Mouse (Mus musculus) CD4-positive helper T cell, adult 2 months (primary cell): ENCODE measurements around the gene Capn3.

ENCODE experiments used
- DNase-seq: peaks from one replicate; pipeline ENCODE4 v3.0.0-alpha.2; 2012; ENCODE audit warnings: low read depth, missing footprints, low spot score

Capn3 gene

DNA sequence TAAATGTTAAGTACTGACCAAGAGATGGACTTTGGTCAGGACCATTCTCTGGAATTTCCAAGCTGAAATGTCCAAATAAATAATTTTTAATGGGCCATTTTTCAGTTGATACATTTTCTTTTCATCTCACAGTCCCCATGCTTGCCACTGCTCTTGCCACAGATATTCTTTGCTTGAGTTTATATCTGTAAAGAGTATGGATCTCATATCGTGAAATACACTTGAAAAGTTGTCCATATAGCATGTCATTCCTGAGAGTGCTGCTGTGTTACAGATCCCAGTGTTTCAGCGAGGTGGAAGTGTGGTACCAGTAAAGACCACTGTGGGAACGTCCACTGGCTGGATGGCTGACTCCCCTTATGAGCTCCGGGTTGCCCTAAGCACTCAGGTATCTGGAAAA lies at the start of gene Capn3:
TSS of gene Capn3 (plus strand) at position 301 of the 400 bp plus-strand sequence.
- DNase-seq = no peak

DNA sequence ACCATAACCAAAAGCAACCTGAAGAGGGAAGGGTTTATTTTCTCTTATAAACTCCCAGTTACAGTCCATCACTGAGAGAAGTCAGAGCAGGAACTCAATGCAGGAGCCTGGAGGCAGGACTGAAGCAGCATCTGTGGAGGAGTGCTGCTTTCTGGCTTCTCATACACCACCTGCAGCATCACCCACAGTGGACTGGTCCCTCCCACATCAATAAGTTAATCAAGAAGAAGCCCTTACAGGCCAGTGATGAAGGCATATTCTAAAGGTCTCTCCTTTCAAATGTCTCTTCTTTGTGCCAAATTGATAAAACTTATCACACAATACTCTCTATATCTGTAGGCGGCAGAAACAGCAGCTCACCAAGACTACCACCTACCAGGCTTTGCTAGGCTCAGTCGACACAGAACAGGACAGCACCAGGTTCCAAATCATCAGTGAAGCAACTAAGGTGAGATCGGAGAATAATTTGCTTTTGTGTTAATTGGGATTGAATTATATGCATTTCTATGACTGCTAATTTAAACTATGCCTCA lies 44.7 kb upstream of the Capn3 start:
- DNase-seq = no peak

DNA sequence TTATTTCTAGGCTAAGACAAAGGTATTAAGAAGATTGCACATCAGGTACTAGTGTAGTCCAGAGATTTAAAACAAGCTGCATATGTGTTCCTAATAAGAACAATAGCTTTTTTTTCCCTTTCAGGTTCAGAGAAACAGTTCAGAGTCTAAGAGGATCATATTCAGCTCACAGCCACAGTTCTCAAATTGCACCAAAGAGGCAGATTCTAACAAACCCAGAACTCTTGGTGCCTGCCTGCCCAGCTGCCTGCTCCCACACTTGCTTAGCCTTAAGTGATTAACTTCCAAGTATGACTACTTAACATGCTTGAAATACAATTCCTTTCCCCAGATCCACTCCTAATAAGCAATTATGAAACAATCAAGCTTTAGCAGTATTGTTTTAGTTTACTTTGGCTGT lies 41.7 kb upstream of the Capn3 start:
- no peak for DNase-seq

DNA sequence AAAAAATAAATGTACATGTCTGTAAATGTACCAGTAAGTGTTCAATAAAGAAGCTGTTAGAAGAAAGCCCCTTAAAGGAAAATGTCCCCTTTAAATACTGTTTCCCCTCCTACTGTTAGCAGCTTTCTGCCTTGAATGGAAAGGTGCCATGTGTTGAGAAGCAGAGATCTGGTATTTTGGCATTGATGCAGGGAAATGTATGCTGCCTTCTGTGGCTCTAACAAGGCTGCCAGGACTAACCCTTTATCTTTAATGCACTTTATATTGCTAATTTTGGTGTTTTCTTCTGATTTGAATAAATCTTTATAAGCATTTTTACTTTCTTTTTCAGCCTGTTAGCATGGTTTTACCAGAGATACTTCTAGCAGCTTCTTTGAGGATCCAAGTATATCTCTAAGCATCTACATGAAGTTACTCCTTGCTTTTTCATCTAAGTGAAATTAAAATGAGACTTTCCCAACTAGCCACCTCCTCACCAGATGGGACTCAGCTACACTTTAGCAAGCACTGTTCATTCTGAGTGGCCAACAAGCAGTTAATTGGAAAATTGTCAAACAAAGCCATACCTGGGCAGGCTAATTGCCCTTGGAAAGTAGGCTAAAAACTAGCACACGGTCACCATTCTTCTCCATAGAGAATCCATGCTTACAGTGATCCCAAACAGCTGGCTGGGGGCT lies 40.9 kb upstream of the Capn3 start:
- no peak for DNase-seq

DNA sequence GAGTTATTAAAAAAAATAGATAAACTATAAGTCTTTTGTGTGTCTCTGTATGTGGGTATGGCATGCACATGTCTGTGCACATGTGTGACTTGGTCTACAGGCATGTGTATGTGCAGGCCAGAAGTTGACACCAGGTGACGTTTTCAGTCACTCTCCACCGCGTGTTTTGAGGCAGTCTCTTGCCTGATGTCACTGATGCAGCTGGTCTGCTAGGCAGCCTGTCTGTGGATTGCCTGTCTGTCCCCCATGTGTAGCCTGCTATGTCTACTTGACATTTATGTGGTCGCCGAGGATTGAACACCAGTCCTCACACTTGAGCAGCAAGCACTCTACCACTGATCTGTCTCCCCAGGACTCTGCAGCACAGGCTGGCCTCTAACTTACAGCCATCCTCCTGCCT lies 31.4 kb upstream of the Capn3 start:
- DNase-seq = no peak

DNA sequence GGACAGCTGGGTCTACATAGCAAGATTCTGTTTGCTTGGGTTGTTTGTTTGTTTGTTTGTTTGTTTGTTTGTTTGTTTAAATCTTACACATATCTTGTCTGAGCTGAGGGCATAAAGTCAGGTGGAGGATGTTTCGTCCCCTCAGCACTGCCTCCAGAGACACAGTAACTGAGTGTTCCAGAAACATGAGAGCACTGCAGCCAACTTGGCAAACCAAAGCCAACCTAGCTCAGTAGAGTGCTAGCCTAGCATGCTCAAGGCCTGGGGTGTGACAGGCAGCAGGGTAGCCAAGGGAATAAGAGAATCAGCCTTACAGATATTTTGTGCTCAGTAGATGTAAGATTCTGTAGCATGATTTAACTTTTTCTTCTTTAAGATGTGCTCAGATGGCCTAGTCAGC lies 11.3 kb upstream of the Capn3 start:
- no peak for DNase-seq

DNA sequence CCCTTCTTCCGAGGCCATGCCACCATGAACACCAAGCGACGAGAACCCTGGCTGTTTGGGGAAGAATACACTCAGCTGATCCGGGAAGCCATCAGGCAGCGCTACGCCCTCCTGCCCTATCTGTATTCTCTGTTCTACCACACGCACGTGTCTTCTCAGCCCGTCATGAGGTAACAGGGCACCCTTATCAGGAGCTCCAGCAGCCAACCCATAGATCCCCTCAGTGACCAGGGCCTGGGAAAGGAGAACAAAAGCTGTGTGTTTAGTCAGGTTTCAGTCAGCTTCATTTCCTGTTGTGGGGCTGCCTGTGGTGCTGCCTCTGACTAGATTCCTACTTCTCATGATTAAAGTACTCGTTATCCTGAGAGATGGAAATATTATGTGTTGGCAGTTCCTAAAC lies 9.4 kb upstream of the Capn3 start:
- DNase-seq = no peak

DNA sequence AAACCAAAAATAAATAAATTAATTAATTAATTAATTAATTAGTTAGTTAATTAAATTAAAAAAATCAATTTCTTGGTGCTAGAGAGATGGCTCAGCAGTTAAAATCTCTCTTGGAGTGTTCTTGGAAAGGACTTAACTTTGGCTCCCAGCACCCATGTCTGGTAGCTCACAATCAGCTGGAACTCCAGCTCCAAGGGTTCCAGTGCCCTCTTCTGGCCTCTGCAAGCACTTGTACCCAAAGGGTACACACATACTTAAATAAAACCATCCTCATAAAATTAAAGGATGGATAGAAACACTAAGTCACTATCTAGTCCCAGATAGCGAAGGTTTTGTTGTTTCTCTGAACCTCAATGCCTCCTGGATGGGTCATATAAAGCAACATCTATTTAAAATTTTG lies 8.5 kb upstream of the Capn3 start:
- peak; percentile 4 for DNase-seq

DNA sequence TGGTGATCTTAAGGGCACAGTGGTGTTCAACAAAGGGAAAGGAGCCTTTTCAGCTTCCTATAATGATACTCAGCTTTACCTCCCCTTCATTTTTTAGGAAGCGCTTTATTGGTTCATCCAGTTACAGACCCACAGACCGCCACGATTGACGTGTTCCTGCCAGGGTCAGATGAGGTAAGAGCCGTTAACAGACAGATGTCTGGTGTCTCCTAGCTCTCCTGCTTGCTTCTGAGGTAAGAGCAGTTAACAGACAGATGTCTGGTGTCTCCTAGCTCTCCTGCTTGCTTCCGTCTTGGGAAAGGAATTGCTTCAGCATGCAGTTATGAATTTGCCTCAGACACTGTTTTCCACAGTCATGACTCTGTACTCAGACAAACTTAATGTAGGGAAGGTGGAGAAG lies 5.1 kb upstream of the Capn3 start:
- no peak for DNase-seq

DNA sequence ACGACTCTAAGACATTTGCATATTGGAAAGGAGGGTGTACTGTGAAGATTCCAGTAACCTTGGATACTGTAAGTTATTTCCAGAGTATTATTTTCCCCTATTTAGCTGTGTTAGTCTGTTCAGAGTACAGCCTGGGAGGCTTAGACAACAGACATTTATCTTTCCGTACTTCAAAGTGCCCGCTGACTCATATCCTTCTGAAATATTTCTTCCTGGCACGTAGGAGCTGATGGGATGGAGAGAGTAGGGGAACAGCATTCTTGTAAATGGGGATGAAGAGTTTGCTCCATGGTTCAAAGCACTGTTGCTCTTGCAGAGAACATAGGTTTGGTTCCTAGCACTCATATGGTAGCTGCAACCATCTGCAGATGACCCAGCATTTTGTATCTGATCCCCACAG lies 3.2 kb upstream of the Capn3 start:
- DNase-seq = no peak

DNA sequence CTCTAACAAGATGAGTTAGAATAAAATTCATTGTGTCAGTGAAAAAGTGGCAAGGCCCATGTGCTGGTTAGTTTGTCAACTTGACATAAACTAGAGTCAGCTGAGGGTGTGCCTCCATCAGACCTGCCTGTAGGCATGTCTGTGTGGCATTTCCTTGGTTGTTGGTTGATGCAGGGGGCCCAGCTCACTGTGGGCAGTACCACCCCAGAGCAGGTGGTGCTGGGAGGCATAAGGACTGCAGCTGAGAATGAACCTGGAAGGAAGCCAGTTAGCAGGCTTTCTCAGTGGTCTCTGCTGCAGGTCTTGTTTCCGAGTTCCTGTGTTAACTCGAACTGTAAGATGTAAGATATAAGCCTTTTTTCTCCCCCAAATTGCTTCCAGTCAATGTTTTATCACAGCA lies 832 bp upstream of the Capn3 start:
- no peak for DNase-seq

DNA sequence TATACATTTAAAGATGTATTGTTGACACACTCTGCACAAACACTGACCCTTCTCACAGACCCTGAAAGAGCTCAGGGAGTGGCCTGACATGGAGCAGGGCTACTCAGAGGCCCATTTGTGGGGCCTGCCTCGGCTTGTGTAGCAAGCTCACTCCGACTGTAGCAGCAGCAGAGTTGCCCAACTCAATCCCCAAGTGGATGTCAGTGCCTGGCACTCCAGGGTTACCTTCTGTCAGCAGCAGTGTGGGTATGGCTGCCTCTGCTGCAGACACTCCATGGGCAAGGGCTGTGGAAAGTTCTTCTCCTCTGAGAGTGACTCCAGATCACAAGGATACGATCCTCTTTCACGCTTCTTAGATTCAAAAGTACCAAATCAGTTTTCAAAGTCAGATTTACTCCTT lies 4.4 kb downstream of the Capn3 start:
- DNase-seq = no peak

DNA sequence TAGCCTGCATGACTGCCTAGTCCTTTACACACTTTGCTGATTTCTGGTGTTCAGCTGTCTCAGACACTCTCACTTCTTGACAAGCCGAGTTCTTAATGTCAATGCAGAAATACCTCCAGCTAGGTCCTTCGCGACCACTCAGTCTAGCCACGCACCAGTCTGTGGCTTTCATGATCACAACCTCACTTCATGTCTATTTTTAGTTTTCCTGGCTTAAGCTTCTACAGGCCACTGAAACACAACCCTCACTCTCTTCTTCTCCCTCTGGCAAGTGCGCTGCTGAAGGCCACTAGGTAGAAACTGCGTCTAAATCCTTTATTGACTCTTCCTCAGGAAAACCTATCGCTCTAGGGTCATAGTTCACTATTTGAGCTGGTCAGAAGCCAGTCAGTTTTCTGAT lies 7.5 kb downstream of the Capn3 start:
- no peak for DNase-seq

DNA sequence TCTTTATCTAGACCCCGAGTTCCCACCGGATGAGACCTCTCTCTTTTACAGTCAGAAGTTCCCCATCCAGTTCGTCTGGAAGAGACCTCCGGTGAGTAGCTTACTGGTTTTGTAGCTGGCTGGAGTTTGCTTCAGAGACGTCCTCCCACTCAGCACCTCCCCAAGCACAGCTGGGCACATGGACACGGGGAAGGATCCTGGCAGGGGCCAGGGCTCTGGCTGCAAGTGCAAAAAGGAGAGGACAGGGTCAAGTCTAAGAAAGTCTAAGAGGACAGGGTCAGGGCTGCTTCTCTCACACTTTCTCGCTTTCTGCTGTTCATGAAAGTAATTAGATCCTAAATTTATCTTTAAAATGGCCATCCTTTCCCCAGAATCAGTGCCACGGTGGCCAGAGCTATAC lies 8.3 kb downstream of the Capn3 start:
- DNase-seq = no peak

DNA sequence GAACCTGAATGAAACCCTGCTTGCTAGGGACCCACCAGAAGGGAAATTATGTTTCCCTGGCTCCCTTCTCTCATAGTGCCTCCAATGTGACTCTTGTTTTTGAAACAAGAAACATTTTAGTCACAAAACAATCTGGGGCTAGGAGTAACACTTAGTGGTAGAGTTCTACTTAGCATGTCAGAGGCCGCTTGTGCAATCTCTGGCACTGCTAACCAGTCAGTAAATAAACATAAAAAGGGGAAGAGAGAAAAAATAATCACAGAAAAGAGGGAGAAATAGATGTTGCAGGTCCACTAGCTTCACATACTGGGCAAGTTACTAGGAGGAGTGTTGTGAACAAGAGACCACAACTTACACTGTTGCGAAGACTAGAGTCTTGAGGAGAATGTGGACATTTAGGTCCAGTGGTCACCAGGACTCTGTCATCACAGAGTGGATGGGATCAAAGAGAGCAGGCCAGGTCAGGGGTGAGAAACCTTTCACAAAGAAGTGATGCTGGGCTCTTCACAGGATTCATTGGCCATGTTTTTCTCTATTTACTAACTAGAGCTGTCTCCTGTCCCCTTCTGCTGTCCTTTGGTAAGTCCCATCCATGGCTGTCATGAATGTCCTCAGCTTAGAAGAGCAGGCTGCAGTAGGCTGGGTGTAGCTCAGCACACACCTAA lies 9.0 kb downstream of the Capn3 start:
- no peak for DNase-seq

DNA sequence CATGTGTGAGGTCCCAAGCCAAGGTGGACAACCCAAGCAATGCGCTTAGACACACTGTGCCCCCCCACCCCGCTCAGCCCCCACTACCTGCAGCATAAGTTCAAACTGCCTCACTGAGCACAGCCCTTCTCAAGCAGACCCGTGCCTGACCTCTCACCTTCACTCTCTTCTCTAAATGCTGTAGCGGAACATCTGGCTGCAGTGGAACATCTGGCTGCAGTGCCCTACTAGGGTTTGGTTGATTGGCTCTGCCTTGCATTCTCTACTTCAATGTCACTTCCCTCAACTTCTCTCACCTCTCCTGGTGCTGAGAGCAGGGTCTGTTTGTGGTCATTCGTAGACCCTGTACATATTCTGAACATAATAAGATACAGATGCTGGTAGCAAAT lies 9.6 kb downstream of the Capn3 start:
- no peak for DNase-seq

DNA sequence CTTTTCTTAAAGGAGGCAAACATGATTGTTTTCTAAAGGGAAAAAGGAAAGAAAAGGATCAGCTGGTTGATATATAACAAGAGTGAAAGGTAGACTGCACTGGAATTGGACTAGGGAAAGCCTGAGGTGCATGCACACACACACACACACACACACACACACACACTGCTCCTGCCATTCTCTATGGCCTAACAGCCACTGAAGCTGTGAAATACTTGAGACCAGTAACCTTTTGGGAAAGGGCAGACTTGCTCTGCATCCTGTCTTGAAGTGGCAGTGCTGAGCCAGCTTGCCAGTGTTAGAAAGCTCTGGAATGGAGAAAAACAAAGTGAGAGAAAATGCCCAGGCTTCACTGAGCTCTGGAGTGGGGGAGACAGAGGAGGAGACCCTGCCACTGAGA lies 12.2 kb downstream of the Capn3 start:
- DNase-seq = no peak

DNA sequence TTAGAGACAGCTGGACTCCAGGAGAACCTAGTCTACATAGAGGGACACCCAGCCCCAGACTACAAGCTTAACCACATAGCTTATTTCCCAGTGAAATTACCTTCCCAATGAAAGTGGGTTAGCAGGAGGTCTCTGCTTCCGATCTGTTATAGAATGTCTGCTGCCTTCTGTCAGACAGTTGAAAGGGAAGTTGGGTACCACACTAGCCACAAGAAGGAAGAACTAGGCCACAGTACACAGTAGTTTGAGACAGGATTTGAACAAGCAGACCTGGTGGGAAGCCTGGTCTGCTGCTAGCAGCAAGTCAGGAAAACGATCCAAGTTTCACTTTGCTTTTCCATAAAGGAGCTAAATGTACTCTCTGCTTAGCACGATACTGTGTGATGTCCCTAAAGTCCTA lies 13.4 kb downstream of the Capn3 start:
- no peak for DNase-seq

DNA sequence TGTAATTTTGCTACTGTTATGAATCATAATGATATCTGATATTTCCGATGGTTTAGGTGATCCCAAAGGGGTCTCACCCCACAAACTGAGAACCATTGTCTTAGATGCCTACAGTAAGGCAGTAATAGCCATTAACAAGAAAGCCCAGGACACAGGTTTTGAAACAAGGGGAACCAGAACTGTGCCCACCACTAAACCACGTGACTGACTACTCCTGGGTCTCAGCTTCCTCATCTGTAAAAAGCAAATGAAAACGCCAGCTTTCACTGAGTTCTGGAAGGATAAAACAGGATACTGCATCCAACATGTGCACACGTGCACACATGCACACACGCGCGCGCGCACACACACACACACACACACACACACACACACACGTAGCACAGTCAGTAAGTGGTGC lies 13.9 kb downstream of the Capn3 start:
- DNase-seq = no peak

DNA sequence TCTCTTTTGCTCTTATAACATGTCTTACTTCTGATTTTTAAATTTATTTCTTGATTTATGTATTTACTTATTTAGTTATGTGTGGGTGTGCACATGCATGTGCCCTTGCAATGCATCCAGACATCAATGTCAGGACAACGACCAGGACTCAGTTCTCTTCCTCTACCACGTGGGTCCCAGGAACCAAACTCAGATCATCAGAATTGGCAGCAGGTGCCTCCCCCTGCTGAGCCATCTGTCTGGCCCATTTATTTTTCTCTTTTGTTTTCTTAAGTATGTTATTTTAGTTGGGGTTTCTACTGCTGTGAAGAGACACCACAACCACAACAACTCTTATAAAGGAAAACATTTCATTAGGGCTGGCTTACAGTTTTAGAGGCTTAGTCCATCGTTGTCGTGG lies 15.0 kb downstream of the Capn3 start:
- no peak for DNase-seq

DNA sequence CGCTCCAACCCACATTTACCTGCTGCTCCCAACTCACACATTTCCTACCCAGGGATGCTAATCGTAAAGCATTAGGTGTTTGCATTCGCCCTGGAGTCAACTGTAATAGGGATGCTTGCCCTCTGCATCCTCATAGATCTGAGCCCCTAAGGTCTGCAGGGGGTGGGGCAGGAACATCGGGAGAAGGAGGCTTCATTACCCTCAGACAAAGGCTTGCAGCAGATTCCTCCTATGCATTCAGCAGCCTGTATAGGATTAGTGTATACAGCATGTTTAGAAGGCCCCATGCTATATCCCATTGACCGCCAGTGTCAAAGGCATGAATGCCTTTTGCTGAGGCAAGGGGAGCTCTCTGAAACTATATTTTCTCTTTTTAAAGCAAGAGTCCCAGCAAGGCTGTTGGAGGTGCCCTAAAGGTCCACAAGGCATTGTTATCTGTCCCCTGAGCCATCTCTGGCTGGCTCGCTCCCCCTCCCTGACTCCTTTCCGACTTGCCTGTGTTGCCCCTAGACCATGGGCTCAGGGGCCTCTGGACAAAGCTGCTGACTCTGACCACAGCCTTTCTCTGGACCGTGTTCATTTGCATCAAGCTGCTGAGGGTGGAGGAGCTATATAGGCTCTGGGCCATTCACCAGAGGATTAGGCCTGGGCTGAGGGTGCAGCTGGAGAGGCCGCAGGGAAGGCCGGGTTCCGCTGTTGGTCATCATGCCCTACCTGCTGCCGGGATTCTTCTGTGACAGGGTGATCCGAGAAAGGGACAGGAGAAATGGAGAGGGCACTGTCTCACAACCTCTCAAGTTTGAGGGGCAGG lies 20.7 kb downstream of the Capn3 start:
- no peak for DNase-seq

DNA sequence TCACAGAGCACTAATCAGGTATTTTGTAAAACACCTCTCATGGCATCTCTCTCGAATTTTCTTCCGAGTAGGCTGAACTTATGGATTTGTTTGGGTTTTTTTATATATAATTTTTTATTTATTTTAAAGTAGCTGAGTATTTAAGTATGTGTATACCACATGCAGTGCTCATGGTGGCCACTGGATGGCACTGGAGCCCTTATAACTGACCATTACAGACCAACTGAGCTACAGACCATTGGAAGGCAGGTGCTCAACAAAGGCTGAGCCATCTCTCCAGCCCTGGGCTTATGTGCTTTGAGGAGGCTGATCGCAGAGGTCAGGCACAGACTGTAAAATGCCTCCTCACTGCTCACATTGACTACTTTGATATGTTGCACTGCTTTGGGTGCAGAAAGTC lies 22.8 kb downstream of the Capn3 start:
- peak; percentile 74 for DNase-seq

DNA sequence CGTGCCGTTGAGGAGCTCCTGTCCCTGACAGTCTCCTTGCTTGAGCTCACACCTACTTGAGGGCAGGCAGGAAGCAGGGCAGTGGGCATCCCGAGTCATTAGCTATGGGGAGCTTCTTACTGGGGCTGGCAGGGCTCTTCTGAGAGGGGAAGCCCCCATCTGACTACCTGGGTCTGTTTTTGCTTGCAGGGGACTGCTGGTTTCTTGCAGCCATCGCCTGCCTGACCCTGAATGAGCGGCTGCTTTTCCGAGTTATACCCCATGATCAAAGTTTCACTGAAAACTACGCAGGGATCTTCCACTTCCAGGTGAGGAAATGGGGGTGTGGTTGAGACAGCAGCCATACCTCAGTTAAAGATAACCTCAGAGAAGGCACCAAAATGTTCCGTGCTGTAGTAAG lies 26.1 kb downstream of the Capn3 start:
- DNase-seq = no peak
